Mouse (Mus musculus): ENCODE measurements around the gene Mif4gd.

Gene Mif4gd

GRCm38 (mm10) chr11:115632862-115633261 lies 20.1 kb upstream of the Mif4gd start:
- DNase-seq (ENCODE audit: low read depth, low spot score): no peak

GRCm38 (mm10) chr11:115632247-115632646 lies 19.5 kb upstream of the Mif4gd start:
- DNase-seq (ENCODE audit: low read depth, low spot score): no peak

- DNase-seq (ENCODE audit: low read depth, low spot score): no peak
These were observed 18.7 kb upstream of the Mif4gd start for GRCm38 (mm10) chr11:115631505-115631890.

- no peak for DNase-seq (ENCODE audit: low read depth, low spot score)
These were observed 18.0 kb upstream of the Mif4gd start for GRCm38 (mm10) chr11:115630532-115631504.

- DNase-seq (ENCODE audit: low read depth, low spot score): no peak
These were observed 17.2 kb upstream of the Mif4gd start for GRCm38 (mm10) chr11:115629734-115630531.

GRCm38 (mm10) chr11:115628465-115629101 lies 15.8 kb upstream of the Mif4gd start:
- no peak for DNase-seq (ENCODE audit: low read depth, low spot score)

- peak; percentile 99 for DNase-seq (ENCODE audit: low read depth, low spot score)
These were observed 15.1 kb upstream of the Mif4gd start, which contains the start of gene Slc25a19 for GRCm38 (mm10) chr11:115627705-115628464. Slc25a19 (minus strand) TSS chr11:115628295.

GRCm38 (mm10) chr11:115626824-115627616 lies 14.3 kb upstream of the Mif4gd start:
- DNase-seq (ENCODE audit: low read depth, low spot score): no peak

- DNase-seq (ENCODE audit: low read depth, low spot score): no peak
These were observed 13.1 kb upstream of the Mif4gd start for GRCm38 (mm10) chr11:115625877-115626276.

- DNase-seq (ENCODE audit: low read depth, low spot score): no peak
These were observed 10.8 kb upstream of the Mif4gd start for GRCm38 (mm10) chr11:115623487-115624070.

GRCm38 (mm10) chr11:115619949-115620348 lies 7.2 kb upstream of the Mif4gd start:
- DNase-seq (ENCODE audit: low read depth, low spot score): no peak

- no peak for DNase-seq (ENCODE audit: low read depth, low spot score)
These were observed 6.2 kb upstream of the Mif4gd start for GRCm38 (mm10) chr11:115618732-115619516.

- DNase-seq (ENCODE audit: low read depth, low spot score): no peak
These were observed 5.2 kb upstream of the Mif4gd start for GRCm38 (mm10) chr11:115618001-115618400.

GRCm38 (mm10) chr11:115616893-115617292 lies 4.1 kb upstream of the Mif4gd start:
- DNase-seq (ENCODE audit: low read depth, low spot score): no peak

GRCm38 (mm10) chr11:115616371-115616770 lies 3.6 kb upstream of the Mif4gd start:
- no peak for DNase-seq (ENCODE audit: low read depth, low spot score)

- DNase-seq (ENCODE audit: low read depth, low spot score): no peak
These were observed 3.1 kb upstream of the Mif4gd start for GRCm38 (mm10) chr11:115615875-115616274.

GRCm38 (mm10) chr11:115615108-115615825 lies 2.5 kb upstream of the Mif4gd start:
- no peak for DNase-seq (ENCODE audit: low read depth, low spot score)

GRCm38 (mm10) chr11:115614346-115615107 lies 1.8 kb upstream of the Mif4gd start:
- no peak for DNase-seq (ENCODE audit: low read depth, low spot score)

Data from brain, embryonic 18.5 days (tissue).